ENCODE assay signal across 31 mouse cellular contexts in the genomic region with DNA sequence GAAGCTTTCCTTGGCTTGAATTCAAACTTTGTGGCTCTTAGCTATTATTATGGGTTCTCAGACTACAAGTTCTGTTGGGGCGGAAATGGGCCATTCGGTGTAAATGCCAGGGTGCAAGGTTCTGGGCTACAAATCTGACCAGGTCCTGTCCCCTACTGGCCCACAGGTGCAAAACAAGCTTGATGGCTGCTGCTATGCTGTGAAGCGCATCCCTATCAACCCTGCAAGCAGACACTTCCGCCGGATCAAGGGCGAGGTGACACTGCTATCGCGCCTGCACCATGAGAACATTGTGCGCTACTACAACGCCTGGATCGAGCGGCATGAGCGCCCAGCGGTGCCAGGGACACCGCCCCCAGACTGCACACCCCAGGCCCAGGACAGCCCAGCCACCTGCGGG. TPM values are rescaled to one million over a fixed set of nuclear protein-coding genes. Genes with fewer than 3 reads are reported as not detected.
DNase-seq lines count a peak whose midpoint lies in the region; ATAC-seq and TF ChIP-seq lines count a peak whose summit lies in the region.
"Had no signal": no experiment of that assay in that cellular context is flagged by ENCODE, and none has a peak within 500 bp of the region (broad histone marks: within the 10 kb centered on the region; RNA-seq: fewer than 3 reads in every experiment).

No protein-coding gene starts in this region.

- peaks cover 36% of the 10 kb centered on the region for H3K36me3 ChIP-seq in hindbrain, postnatal 0 days (ENCODE audit: insufficient read depth, low read length)
- H3K36me3 ChIP-seq in hindbrain, embryonic 11.5 days (ENCODE audit: control insufficient read depth, insufficient read depth, low read length) = 0 out of 2 replicates have a peak, but pooled peaks cover 2% of the 10 kb centered on the region
- peaks cover 26% of the 10 kb centered on the region for H3K36me3 ChIP-seq in E14TG2a.4 (ENCODE audit: insufficient read depth, low read length)

- H3K27ac ChIP-seq in hindbrain, postnatal 0 days = no peak overlapping the region
- no peak overlapping the region for H3K27ac ChIP-seq in hindbrain, embryonic 11.5 days (ENCODE audit: low read depth, low read length)
- H3K27ac ChIP-seq: forebrain, embryonic 13.5 days; layer of hippocampus, adult 2 months; liver, embryonic 13.5 days; neural tube, embryonic 12.5 days had no signal

- H3K9ac ChIP-seq in hindbrain, postnatal 0 days (replicated peaks; ENCODE audit: low read length) = no peak overlapping the region
- H3K9ac ChIP-seq in hindbrain, embryonic 11.5 days (ENCODE audit: low read depth, low read length) = no peak overlapping the region
- H3K9ac ChIP-seq: forebrain, embryonic 13.5 days; liver, embryonic 13.5 days; lung, embryonic 14.5 days; neural tube, embryonic 12.5 days had no signal

- WGBS in hindbrain, postnatal 0 days = 87% methylated on average over 16 of the region's 16 CpGs
- 74% methylated on average over 16 of the region's 16 CpGs for WGBS in hindbrain, embryonic 11.5 days

- no peak for ATAC-seq in hindbrain, postnatal 0 days
- no peak for ATAC-seq in hindbrain, embryonic 11.5 days (ENCODE audit: low FRiP score)
- ATAC-seq: forebrain, embryonic 13.5 days; midbrain, embryonic 16.5 days had no signal

- peak; percentile 19; the same call in 1 of the 2 replicates for TF ChIP-seq CTCF in hindbrain, postnatal 0 days (IDR thresholded peaks at IDR 0.05; ENCODE audit: low read depth)
- TF ChIP-seq CTCF in E14TG2a.4 (conservative IDR thresholded peaks at IDR 0.05; ENCODE audit: low read length) = peak; percentile 15

- H3K4me3 ChIP-seq in hindbrain, postnatal 0 days (ENCODE audit: low read length) = no peak overlapping the region
- no peak overlapping the region for H3K4me3 ChIP-seq in hindbrain, embryonic 11.5 days (ENCODE audit: low read depth, low read length)
- peak overlapping the region; percentile 74 for H3K4me3 ChIP-seq in E14TG2a.4 (replicated peaks; ENCODE audit: low read length)
- H3K4me3 ChIP-seq: erythroblast, embryonic 14.5 days; forebrain, embryonic 13.5 days; layer of hippocampus, adult 2 months; liver, embryonic 13.5 days; neural tube, embryonic 12.5 days had no signal

- no peaks in the 10 kb centered on the region for H3K9me3 ChIP-seq in hindbrain, postnatal 0 days (ENCODE audit: low read length)
- H3K9me3 ChIP-seq in hindbrain, embryonic 11.5 days (ENCODE audit: control insufficient read depth, low read length) = no peaks in the 10 kb centered on the region
- peaks cover 5% of the 10 kb centered on the region; the same call in 1 of the 2 replicates for H3K9me3 ChIP-seq in E14TG2a.4 (ENCODE audit: low read length)
- H3K9me3 ChIP-seq: forebrain, embryonic 13.5 days; liver, embryonic 13.5 days; neural tube, embryonic 12.5 days had no signal

- DNase-seq in hindbrain, postnatal 0 days (ENCODE audit: low spot score) = no peak
- DNase-seq in hindbrain, embryonic 11.5 days (ENCODE audit: low spot score) = no peak
- DNase-seq in 3134 (ENCODE audit: extremely low read depth, insufficient read length, low spot score) = peak; percentile 16
- peak; percentile 58 for DNase-seq in WW6 (ENCODE audit: low read depth, low spot score)
- no peak for DNase-seq in Muller cell, postnatal 12 days (ENCODE audit: inconsistent ontology term)
- DNase-seq in layer of hippocampus, adult 9-10 months (ENCODE audit: low spot score) = no peak
- DNase-seq: adrenal gland, postnatal 25 days; cerebellum, adult 11-12 months; cerebellum, postnatal 14 days; gastrocnemius, postnatal 36 days; heart, adult 18-20 months; kidney, adult 2 months; kidney, postnatal 36 days; left cerebral cortex, postnatal 4 days; liver, embryonic 13.5 days; lung, embryonic 14.5 days; lung, postnatal 14 days; right cerebral cortex, adult 18-20 months; spleen, adult 18-20 months; thymus, adult 2 months; thymus, postnatal 36 days had no signal

- H3K27me3 ChIP-seq in hindbrain, postnatal 0 days (ENCODE audit: insufficient read depth, low read length) = no peaks in the 10 kb centered on the region
- no peaks in the 10 kb centered on the region for H3K27me3 ChIP-seq in hindbrain, embryonic 11.5 days (ENCODE audit: control insufficient read depth, insufficient read depth, low read length)
- no peaks in the 10 kb centered on the region for H3K27me3 ChIP-seq in E14TG2a.4 (ENCODE audit: insufficient read depth, low read length)
- H3K27me3 ChIP-seq: CH12.LX; forebrain, embryonic 13.5 days; liver, embryonic 13.5 days; neural tube, embryonic 12.5 days had no signal

- H3K4me1 ChIP-seq in hindbrain, postnatal 0 days (ENCODE audit: insufficient read depth, low read length) = no peaks in the 10 kb centered on the region
- H3K4me1 ChIP-seq in hindbrain, embryonic 11.5 days (replicated peaks; ENCODE audit: control insufficient read depth, insufficient read depth, low read length) = no peaks in the 10 kb centered on the region
- peaks cover 11% of the 10 kb centered on the region for H3K4me1 ChIP-seq in E14TG2a.4 (replicated peaks; ENCODE audit: low read depth, low read length)
- H3K4me1 ChIP-seq: forebrain, embryonic 13.5 days; liver, embryonic 13.5 days; neural tube, embryonic 12.5 days had no signal

- no peak overlapping the region for H3K4me2 ChIP-seq in hindbrain, postnatal 0 days (ENCODE audit: low read depth, low read length)
- H3K4me2 ChIP-seq in hindbrain, embryonic 11.5 days (replicated peaks; ENCODE audit: low read depth, low read length) = no peak overlapping the region
- H3K4me2 ChIP-seq: forebrain, embryonic 13.5 days; heart, embryonic 11.5 days; liver, embryonic 13.5 days; lung, embryonic 14.5 days; midbrain, embryonic 11.5 days; neural tube, embryonic 12.5 days had no signal

RNA-seq across cellular contexts. Expression of gene Eif2ak4, which starts 42.2 kb away (rescaled TPM):
- 15.4 and 16.3 TPM in 2 replicates for total RNA-seq in hindbrain, postnatal 0 days (2014; rRNA removed)
- 7.1 and 7.2 TPM in 2 replicates for polyA plus RNA-seq in hindbrain, postnatal 0 days (2015; fragmentation: Nextera tagmentation; extraction: Ambion mirVana)
- polyA plus RNA-seq in hindbrain, embryonic 11.5 days (2014; fragmentation: Nextera tagmentation; extraction: Ambion mirVana) = 11.0 and 11.7 TPM in 2 replicates

RNA-seq across cellular contexts. Expression of gene Srp14, which starts 48.9 kb away (rescaled TPM):
- 126 and 151 TPM in 2 replicates for total RNA-seq in hindbrain, postnatal 0 days (2014; rRNA removed)
- 330 and 361 TPM in 2 replicates for polyA plus RNA-seq in hindbrain, postnatal 0 days (2015; fragmentation: Nextera tagmentation; extraction: Ambion mirVana)
- 304 and 306 TPM in 2 replicates for polyA plus RNA-seq in hindbrain, embryonic 11.5 days (2014; fragmentation: Nextera tagmentation; extraction: Ambion mirVana)

RNA-seq across cellular contexts. Expression of gene Gpr176, which starts 57.4 kb away (rescaled TPM):
- total RNA-seq in hindbrain, postnatal 0 days (2014; rRNA removed) = 11.6 and 17.3 TPM in 2 replicates
- 6.7 and 8.4 TPM in 2 replicates for polyA plus RNA-seq in hindbrain, postnatal 0 days (2015; fragmentation: Nextera tagmentation; extraction: Ambion mirVana)
- polyA plus RNA-seq in hindbrain, embryonic 11.5 days (2014; fragmentation: Nextera tagmentation; extraction: Ambion mirVana) = 0.59 and 0.82 TPM in 2 replicates
- total RNA-seq: CH12.LX; gastrocnemius, postnatal 36 days; hematopoietic stem cell, adult 5-6 weeks had no signal
- polyA plus RNA-seq: erythroblast, embryonic 14.5 days; heart, embryonic 11.5 days had no signal

Comparison
In these comparisons a context has a peak if more than half of its experiments do, and no peak if none do; other contexts are left out.
1. DNase-seq: peak in 3134 (single experiment) and WW6 (single experiment); none in hindbrain, postnatal 0 days (single experiment), hindbrain, embryonic 11.5 days (single experiment), Muller cell, postnatal 12 days (single experiment) and layer of hippocampus, adult 9-10 months (single experiment).